Mouse (Mus musculus) embryonic facial prominence, embryonic 13.5 days (tissue): ENCODE results near the gene Calhm6. TPM values are rescaled to one million over a fixed set of nuclear protein-coding genes. Genes with fewer than 3 reads are reported as not detected.

Experiments used
- ATAC-seq: fragments of 200-750 bp; cut with Nextera tagmentation; 2 replicates; pipeline ENCODE4 v1.8.0; 2017; ENCODE audit warnings: low read depth; ENCODE audit not compliant: insufficient number of reproducible peaks, insufficient read depth, low FRiP score, low TSS enrichment
- H3K27ac ChIP-seq: fragments of 300-500 bp; sonication (generic); 2 replicates; pipeline ENCODE4 v1.5.1; 2015; ENCODE audit warnings: moderate library complexity, mild to moderate bottlenecking, inconsistent platforms
- H3K27me3 ChIP-seq: fragments of 300-500 bp; sonication (generic); 2 replicates; pipeline ENCODE4 v1.6.1; 2015; ENCODE audit warnings: mild to moderate bottlenecking, inconsistent platforms
- H3K36me3 ChIP-seq: fragments of 300-500 bp; sonication (generic); 2 replicates; pipeline ENCODE4 v1.6.1; 2015; ENCODE audit warnings: mild to moderate bottlenecking, inconsistent platforms
- H3K4me1 ChIP-seq: fragments of 300-500 bp; sonication (generic); 2 replicates; pipeline ENCODE4 v1.6.1; 2015; ENCODE audit warnings: inconsistent platforms
- H3K4me2 ChIP-seq: fragments of 300-500 bp; sonication (generic); 2 replicates; pipeline ENCODE4 v1.6.1; 2015; ENCODE audit warnings: moderate library complexity, mild to moderate bottlenecking, inconsistent platforms
- H3K4me3 ChIP-seq: fragments of 300-500 bp; sonication (generic); 2 replicates; pipeline ENCODE4 v1.5.1; 2015; ENCODE audit warnings: mild to moderate bottlenecking, inconsistent platforms
- H3K9ac ChIP-seq: fragments of 300-500 bp; sonication (generic); 2 replicates; pipeline ENCODE4 v1.6.1; 2015; ENCODE audit warnings: mild to moderate bottlenecking, inconsistent platforms
- H3K9me3 ChIP-seq: fragments of 300-500 bp; sonication (generic); 2 replicates; pipeline ENCODE4 v1.6.1; 2016; ENCODE audit warnings: inconsistent platforms
- WGBS: fragments of 180-500 bp; shearing (Covaris S2); methylation state at CpG from one replicate; pipeline ENCODE4 v1.1.7; 2015; ENCODE audit warnings: mixed read lengths; 5-methylcytosine and 5-hydroxymethylcytosine counted together
- polyA plus RNA-seq: library from polyadenylated mRNA; unstranded; fragments of >200 nt; fragmentation: Nextera tagmentation; extraction: Ambion mirVana; gene quantifications from 2 replicates; pipeline ENCODE4 v1.2.1, GENCODE M21; 2015

Calhm6 gene
- polyA plus RNA-seq, 1 experiment from 2014 or later = 1.5 TPM

DNA sequence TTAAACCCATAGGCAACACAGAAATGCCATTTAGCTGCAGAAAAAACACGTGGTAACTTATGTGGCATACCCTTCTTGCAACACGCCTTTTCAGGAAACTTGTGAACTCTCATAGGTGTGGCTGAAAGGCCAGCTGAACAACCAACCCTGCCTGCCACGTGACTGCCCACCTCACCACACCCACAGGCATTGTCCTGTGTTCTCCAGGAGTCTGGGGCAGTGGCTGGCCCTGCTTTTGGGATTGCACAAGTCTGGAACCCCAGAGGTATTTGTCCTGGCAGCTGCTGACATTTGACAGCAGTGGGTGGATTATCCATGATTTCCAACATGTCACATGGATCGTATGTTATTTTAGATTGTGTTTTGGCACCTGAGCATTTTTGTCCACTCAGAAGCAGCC is 12.0 kb upstream of the Calhm6 start:
- no peak for ATAC-seq
- Histone ChIP-seq H3K27ac (no peak overlapping the region), H3K9ac (no peak overlapping the region), H3K27me3 (no peaks in the 10 kb centered on the region), H3K4me2 (no peak overlapping the region), H3K4me1 (no peaks in the 10 kb centered on the region), H3K4me3 (no peak overlapping the region), H3K9me3 (0 out of 2 replicates have a peak, but pooled peaks cover 5% of the 10 kb centered on the region), H3K36me3 (no peaks in the 10 kb centered on the region)
- WGBS = 67% methylated on average over 4 of the region's 4 CpGs

DNA sequence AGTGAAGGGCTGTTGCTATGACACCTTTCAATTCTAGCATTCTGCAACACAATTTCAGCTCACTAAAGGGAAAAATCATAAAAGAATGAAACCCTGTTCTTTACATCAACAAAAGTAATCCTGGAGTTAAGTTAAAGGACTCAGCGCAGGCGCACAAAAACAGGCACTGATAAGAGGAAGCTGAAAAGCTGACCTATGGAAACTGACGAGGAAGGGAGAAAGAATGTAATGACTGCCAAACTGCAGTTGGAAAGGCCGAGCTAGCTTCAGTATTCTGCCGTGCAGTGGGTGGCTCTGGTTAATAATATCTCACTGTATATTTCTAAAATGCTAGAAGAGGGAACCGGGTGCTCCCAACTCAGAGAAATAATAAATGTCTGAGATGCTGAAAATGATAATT is 10.2 kb upstream of the Calhm6 start:
- Histone ChIP-seq H3K27ac (no peak overlapping the region), H3K27me3 (no peaks in the 10 kb centered on the region), H3K4me2 (no peak overlapping the region), H3K9me3 (0 out of 2 replicates have a peak, but pooled peaks cover under 1% of the 10 kb centered on the region), H3K36me3 (no peaks in the 10 kb centered on the region), H3K4me3 (no peak overlapping the region), H3K4me1 (no peaks in the 10 kb centered on the region), H3K9ac (no peak overlapping the region)
- WGBS = 71% methylated on average over 6 of the region's 6 CpGs
- ATAC-seq = no peak

DNA sequence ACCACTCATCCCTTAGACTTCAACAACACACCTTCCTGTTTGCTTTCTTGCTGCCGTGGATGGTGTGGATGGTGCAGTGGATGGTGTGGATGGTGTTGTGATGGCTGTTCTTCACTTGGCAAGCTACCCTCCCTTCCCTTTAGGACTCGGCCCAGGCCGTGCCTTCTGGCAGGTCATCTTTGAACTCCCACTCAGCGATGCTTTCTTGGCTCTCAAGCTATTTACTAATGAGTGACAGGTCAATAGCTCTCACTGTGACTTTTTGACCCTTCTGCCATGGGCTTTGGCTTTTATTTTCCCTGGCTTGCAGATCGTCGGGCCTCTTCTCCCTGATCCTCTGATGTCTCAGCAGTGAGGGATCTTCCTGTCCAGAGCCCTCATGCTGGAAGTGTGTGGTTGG is 8.6 kb upstream of the Calhm6 start:
- H3K9ac ChIP-seq = no peak overlapping the region
- 29% methylated on average over 6 of the region's 6 CpGs for WGBS
- no peaks in the 10 kb centered on the region for H3K27me3 ChIP-seq
- no peak for ATAC-seq
- no peaks in the 10 kb centered on the region for H3K9me3 ChIP-seq
- H3K27ac ChIP-seq = no peak overlapping the region
- H3K4me2 ChIP-seq = no peak overlapping the region
- H3K36me3 ChIP-seq = no peaks in the 10 kb centered on the region
- H3K4me1 ChIP-seq = no peaks in the 10 kb centered on the region
- H3K4me3 ChIP-seq = no peak overlapping the region

DNA sequence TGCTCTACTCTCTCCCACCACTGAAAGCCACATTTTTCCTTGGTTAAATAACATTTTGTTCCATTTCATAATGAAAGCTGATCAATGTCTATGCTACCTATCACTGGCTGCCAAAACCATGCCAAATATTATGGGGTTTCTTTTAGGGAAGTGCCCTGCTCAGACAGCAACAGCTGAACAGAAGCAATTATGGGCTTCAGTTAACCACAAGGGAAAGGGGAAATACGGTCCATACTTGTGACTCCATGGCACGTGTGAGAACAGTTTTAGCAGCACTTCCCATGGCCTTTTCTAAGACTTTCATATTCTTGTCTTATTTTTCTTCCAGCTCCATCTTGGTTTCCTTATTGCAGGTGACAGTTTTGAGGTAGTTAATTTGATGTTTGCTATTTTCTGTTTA is 3.6 kb upstream of the Calhm6 start:
- no peak overlapping the region for H3K4me3 ChIP-seq
- no peaks in the 10 kb centered on the region for H3K9me3 ChIP-seq
- H3K27me3 ChIP-seq = no peaks in the 10 kb centered on the region
- 0 out of 2 replicates have a peak, but pooled peaks cover 8% of the 10 kb centered on the region for H3K4me1 ChIP-seq
- H3K27ac ChIP-seq = no peak overlapping the region
- WGBS = 54% methylated on average over 2 of the region's 2 CpGs
- no peak overlapping the region for H3K9ac ChIP-seq
- H3K36me3 ChIP-seq = no peaks in the 10 kb centered on the region
- ATAC-seq = no peak
- no peak overlapping the region for H3K4me2 ChIP-seq

DNA sequence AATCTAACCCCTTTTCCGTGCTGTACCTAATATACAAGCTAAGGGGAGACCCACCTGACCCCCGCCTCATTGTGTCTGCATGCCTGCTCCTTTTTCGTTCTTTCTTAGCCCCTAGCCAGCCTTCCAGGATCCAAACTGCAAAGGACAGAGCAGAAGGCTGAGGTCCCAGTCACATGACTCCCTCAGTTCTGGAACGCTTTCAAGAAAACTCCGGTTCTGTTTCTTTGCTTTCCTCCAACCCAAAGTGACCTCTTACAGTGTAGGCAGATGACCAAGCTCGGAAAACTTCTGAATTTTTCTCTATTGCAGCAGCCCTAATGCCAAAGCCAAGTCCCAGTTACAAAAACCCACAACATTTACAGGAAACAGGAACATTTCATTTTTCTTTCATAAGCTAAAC is 607 bp upstream of the Calhm6 start:
- Histone ChIP-seq H3K9ac (no peak overlapping the region), H3K9me3 (no peaks in the 10 kb centered on the region)
- 86% methylated on average over 6 of the region's 6 CpGs for WGBS

DNA sequence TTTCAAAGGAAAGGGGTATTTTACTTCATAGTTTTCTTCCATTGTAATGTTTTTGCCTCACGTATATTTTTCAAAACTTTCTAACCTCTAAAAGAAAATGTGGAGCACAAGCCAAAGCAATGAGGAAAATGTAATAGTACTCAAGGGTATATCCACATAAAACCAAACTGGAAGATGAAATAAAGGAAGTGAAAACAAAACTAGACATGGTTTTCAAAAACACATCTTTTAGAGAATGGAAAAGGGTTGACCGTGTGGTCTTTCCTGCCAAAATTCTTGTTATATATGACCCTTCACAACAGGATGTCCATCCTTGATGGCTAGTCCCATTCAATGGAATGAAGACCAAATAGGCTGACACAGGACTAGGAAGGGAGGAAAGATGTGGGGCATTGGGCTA is 9.4 kb downstream of the Calhm6 start:
- H3K4me3 ChIP-seq = no peak overlapping the region
- no peak for ATAC-seq
- no peaks in the 10 kb centered on the region for H3K27me3 ChIP-seq
- WGBS = 89% methylated on average over 2 of the region's 2 CpGs
- no peaks in the 10 kb centered on the region for H3K36me3 ChIP-seq
- H3K4me1 ChIP-seq = no peaks in the 10 kb centered on the region
- no peaks in the 10 kb centered on the region for H3K9me3 ChIP-seq
- H3K9ac ChIP-seq = no peak overlapping the region
- H3K27ac ChIP-seq = no peak overlapping the region
- H3K4me2 ChIP-seq = no peak overlapping the region

More for the DNA sequence above, 607 bp upstream of the Calhm6 start:
- H3K4me3 ChIP-seq = no peak overlapping the region
- no peak overlapping the region for H3K4me2 ChIP-seq
- H3K4me1 ChIP-seq = 0 out of 2 replicates have a peak, but pooled peaks cover 8% of the 10 kb centered on the region
- H3K27me3 ChIP-seq = no peaks in the 10 kb centered on the region
- H3K27ac ChIP-seq = no peak overlapping the region
- ATAC-seq = no peak
- H3K36me3 ChIP-seq = no peaks in the 10 kb centered on the region

DNA sequence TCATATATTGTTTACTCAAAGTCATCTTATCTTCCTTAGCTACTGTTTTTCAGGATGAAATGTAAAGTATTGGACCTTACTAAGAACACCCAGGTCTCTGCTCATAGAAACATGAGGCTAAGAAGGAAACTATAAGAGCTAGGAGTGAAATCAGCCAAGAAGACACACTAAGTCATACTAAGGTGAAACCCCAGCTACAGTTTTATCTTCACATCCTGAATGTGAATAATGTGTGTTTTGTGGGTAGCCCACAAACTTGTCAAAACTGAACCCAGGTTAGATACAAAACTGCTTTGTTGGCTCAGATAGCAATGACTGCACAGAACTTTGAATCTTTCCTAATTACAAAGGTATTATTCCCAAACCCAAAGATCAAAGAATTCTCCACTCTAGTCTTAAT is 10.0 kb downstream of the Calhm6 start:
- Histone ChIP-seq H3K9ac (no peak overlapping the region), H3K9me3 (no peaks in the 10 kb centered on the region), H3K4me2 (no peak overlapping the region), H3K27ac (no peak overlapping the region), H3K4me3 (no peak overlapping the region), H3K36me3 (no peaks in the 10 kb centered on the region), H3K27me3 (no peaks in the 10 kb centered on the region), H3K4me1 (no peaks in the 10 kb centered on the region)
- ATAC-seq = no peak

DNA sequence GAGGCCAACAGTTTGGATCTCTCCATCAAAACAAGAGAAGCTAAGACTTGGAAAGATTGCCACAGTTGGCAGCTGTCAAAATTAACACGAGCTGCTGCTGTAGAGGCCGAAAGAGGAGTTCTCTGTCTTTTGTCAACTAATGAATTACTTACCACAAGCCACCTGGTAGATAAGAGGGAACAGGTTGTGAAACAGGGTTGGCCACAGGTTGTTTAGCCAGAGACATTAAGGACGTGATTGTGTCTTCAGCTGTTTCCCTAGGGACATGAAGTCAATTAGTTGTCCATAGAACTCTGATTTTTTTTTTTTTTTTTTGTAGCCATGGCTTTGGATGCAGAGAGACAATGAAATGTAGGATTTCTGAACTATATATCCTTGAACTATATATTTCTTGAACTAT is 10.7 kb downstream of the Calhm6 start:
- 63% methylated on average over 3 of the region's 3 CpGs for WGBS
- Histone ChIP-seq H3K9ac (no peak overlapping the region), H3K9me3 (no peaks in the 10 kb centered on the region), H3K4me1 (peaks cover 5% of the 10 kb centered on the region), H3K27me3 (no peaks in the 10 kb centered on the region), H3K4me2 (no peak overlapping the region), H3K27ac (no peak overlapping the region), H3K4me3 (no peak overlapping the region), H3K36me3 (no peaks in the 10 kb centered on the region)
- ATAC-seq = no peak

DNA sequence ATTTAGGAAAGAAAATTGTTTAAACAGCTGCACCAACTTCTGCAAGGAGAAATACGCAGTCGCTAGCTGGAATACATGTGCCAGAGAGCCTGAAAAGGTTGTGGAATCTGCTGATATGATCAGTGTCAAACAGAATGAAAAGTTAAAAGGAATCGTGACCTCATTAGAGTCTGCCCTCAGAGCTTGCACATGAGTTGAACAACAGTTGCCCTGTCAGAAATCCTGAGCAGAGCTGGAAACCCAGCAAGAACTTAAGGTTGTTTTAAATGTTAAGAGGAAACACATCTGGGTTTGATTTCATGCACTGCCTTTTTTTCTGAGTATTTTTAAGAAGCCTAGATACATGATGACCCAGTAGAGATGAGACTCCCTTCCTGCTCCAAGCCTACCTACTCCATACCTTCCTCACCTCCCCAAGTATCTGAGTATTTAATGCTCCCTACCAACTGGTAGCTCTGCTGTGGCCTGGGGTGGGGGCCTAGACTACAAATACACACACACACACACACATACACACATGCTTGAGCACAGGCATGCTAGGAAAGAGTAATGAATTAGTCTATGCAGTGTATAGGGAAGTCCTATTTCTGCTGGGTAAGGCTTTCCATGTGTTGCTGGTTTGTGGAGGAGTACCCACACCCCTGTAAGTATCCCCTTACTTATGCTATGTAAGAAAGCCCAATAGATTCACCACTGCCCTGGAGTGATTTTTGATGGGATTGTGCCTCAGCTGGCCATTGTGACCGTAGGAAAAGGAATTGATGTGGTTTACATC is 15.6 kb downstream of the Calhm6 start:
- Histone ChIP-seq H3K4me3 (no peak overlapping the region), H3K27ac (peak overlapping the region; percentile 78), H3K4me1 (peaks cover 15% of the 10 kb centered on the region), H3K27me3 (no peaks in the 10 kb centered on the region), H3K9me3 (no peaks in the 10 kb centered on the region), H3K4me2 (no peak overlapping the region), H3K36me3 (no peaks in the 10 kb centered on the region), H3K9ac (no peak overlapping the region)
- 0 out of 2 replicates have a peak, but pooled peaks have one; percentile 67 for ATAC-seq
- 21% methylated on average over 4 of the region's 4 CpGs for WGBS

DNA sequence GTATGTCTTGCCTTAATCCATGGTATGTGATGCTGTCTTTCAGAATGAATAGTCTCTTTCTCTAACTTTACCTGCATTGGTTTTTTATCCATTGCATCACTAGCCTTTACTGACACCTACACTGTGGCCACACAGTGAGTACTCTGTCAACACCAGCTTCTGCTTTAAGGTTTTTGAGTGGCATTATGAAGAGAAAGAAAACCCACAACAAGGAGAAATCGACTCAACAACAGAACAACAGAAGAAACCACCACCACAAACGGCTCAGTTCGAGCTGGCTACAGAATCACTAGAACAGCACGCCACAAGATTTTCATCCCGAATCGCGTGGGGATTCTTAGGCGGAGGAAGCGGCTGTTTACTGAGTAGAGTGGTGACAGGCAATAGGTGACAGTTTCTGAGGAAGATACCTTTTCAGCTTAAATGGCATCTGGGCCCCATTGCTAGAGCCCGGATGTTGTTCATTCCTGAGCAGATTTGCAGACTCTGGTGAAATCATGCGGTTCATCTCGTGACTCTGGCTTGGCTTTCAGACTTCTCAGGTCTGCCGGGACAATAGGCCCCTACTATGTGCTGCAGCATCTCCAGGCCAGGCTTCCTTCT is 16.8 kb downstream of the Calhm6 start:
- WGBS = 74% methylated on average over 13 of the region's 13 CpGs

DNA sequence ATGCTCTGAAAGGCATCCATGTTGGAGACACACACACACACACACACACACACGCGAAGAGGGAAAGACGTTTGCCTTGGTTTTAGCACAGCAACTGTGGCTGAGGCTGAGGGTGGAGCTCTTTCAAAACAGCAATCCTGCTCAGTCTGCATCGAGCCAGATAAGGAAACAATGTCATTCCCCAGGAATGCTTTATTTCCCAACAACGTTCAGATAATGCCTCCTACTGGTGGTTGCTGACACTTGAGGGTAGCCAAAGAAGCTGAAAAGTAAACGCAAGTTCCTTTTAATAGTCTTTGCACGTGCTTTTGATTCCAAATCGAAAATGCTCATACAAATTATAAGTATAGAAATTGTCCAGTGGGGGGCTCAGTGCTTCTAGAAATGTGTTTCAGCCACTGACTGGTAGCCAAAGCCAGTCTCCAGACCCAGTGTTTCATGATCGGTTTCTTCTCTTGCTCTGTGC is 31.3 kb downstream of the Calhm6 start, which contains the start of gene Calhm5:
TSS of gene Calhm5 (minus strand) at position 102 of the 466 bp plus-strand sequence.
- Histone ChIP-seq H3K36me3 (no peaks in the 10 kb centered on the region), H3K4me1 (peaks cover 18% of the 10 kb centered on the region), H3K27ac (peak within 1 kb of the TSS; percentile 63; the same call in 1 of the 2 replicates), H3K27me3 (no peaks in the 10 kb centered on the region), H3K9me3 (no peaks in the 10 kb centered on the region), H3K9ac (peak within 1 kb of the TSS; percentile 59), H3K4me3 (peak within 1 kb of the TSS; percentile 27), H3K4me2 (peak within 1 kb of the TSS; percentile 54)
- no peak for ATAC-seq
- WGBS = 18% methylated on average over 9 of the region's 9 CpGs

More for the DNA sequence above, 16.8 kb downstream of the Calhm6 start:
- H3K27ac ChIP-seq = no peak overlapping the region
- H3K9ac ChIP-seq = no peak overlapping the region
- H3K27me3 ChIP-seq = no peaks in the 10 kb centered on the region
- H3K9me3 ChIP-seq = no peaks in the 10 kb centered on the region
- H3K4me1 ChIP-seq = peaks cover 15% of the 10 kb centered on the region
- no peaks in the 10 kb centered on the region for H3K36me3 ChIP-seq
- no peak overlapping the region for H3K4me3 ChIP-seq
- H3K4me2 ChIP-seq = no peak overlapping the region
- ATAC-seq = no peak

DNA sequence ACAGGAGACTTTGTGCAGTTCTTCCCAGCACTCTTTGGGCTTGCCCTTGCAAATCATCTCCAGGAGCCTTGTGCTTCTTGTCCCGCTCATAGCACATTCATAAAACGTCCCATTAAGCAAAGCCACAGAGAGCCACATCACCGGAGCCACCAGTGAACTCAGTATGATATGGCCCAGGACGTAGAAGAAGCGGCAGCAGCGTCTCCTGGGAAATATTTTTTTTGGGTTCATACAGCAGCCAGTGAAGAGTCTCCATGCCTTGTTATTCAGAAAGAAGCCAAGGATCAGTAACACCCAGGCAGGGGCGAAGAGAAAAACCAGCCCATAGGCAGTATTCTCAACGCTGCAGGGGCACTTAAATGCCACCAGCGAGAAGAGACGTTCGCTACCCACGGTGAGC is 31.8 kb downstream of the Calhm6 start:
- H3K9ac ChIP-seq = peak overlapping the region; percentile 59
- peak overlapping the region; percentile 63; the same call in 1 of the 2 replicates for H3K27ac ChIP-seq
- no peak for ATAC-seq
- H3K9me3 ChIP-seq = no peaks in the 10 kb centered on the region
- peak overlapping the region; percentile 54 for H3K4me2 ChIP-seq
- no peaks in the 10 kb centered on the region for H3K27me3 ChIP-seq
- WGBS = 51% methylated on average over 12 of the region's 12 CpGs
- peak overlapping the region; percentile 27 for H3K4me3 ChIP-seq
- H3K36me3 ChIP-seq = no peaks in the 10 kb centered on the region
- H3K4me1 ChIP-seq = peaks cover 18% of the 10 kb centered on the region
